Mouse (Mus musculus) kidney, adult 11 months (tissue): ENCODE measurements around the gene Gldc.

Experiments used
- DNase-seq: peaks from one replicate; pipeline ENCODE4 v3.0.0; 2022

Gene Gldc

DNA sequence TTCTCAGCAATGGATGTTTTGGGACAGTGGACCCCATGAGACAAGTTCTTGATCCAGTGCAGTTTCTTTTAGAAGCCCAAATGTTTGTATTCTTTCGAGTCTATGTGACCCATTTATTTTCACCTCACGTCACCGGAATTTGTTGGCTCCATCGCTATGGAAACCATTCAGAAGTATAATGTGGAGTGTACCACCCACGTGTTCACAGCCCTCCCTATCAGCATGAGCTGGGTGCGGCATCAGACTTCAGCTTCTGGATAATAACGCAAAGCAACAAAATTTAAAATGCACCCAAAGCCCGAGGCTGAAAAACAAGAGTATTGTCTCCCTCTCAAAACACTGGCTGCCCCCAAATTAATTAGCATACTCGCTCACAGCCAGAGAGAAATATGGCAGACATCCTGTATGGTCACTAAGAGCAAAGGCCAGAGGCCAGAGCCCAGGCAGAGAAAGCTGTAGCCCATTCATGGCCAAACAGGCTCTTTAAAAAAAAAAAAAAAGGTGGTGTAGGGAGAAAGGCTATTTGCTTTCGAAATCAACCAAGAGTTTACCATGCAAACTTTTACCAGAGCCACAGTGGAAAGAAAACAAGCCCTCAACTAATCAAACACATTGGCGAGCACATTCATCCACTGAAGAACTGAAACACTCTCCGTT lies 18.1 kb downstream of the Gldc start:
- no peak for DNase-seq

GRCm38 (mm10) chr19:30153729-30154128 lies 21.5 kb downstream of the Gldc start:
- no peak for DNase-seq

DNA sequence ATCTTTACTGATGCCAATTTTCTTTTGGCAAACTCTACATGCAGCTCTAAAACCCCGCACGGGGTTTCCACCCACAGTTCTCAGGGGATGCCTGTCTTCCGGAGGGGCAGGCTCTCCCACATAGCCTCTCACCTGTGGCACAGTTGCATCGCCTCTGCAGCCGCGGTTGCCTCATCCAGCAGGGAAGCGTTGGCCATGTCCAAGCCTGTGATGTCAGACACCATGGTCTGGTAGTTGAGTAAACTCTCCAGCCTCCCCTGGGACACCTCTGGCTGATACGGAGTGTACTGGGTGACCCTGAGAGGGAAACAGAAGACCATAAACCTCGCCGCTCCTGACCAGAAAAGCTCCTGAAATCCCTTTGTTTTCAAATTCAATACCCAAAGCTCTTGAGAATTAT lies 23.9 kb downstream of the Gldc start:
- DNase-seq: no peak

- DNase-seq: no peak
Measured at GRCm38 (mm10) chr19:30149238-30149805, 25.9 kb downstream of the Gldc start.

- no peak for DNase-seq
Measured at GRCm38 (mm10) chr19:30147306-30147705, 27.9 kb downstream of the Gldc start.

- no peak for DNase-seq
Measured at GRCm38 (mm10) chr19:30146761-30147160, 28.5 kb downstream of the Gldc start.

- no peak for DNase-seq
Measured at GRCm38 (mm10) chr19:30145106-30145505, 30.1 kb downstream of the Gldc start.

DNA sequence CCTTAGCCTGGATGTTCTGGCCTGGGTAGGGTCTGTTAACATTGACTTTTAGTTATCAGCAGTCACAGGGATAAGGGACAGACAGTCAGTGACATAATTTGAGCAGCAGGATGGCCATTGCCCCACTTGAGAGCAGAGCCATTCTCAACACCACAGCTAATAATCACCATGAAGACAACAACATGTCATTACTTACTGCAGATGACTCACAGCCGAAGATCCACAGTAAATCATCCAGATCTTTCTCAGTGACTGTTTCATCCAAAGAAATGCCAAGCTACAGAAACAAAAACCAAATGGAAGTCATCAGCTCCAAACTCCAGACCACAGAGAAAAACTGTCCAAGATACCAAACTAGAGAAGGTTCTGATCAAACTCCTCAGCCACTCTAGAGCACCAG lies 38.9 kb downstream of the Gldc start:
- no peak for DNase-seq

GRCm38 (mm10) chr19:30128177-30128576 lies 47.1 kb downstream of the Gldc start:
- DNase-seq: no peak

DNA sequence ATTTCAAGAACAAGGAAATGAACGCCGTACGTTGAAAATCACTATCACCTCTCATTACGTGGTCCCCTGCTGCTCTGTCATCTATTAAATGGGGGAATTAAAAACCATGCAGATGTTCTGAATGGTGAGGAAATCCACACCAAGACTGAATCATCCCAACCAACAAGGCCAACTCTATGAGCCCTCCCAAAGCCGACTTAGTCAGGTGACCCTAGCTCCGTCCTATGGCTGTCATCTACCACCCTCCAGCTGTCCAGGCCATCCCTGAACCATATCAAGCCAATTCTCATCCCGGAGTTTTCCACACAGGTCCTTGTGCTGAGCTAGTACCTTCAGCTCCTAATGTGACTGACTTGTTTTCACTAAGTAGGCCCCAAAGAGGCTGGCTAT lies 49.6 kb downstream of the Gldc start:
- no peak for DNase-seq

GRCm38 (mm10) chr19:30124999-30125669 lies 50.1 kb downstream of the Gldc start:
- DNase-seq: no peak

DNA sequence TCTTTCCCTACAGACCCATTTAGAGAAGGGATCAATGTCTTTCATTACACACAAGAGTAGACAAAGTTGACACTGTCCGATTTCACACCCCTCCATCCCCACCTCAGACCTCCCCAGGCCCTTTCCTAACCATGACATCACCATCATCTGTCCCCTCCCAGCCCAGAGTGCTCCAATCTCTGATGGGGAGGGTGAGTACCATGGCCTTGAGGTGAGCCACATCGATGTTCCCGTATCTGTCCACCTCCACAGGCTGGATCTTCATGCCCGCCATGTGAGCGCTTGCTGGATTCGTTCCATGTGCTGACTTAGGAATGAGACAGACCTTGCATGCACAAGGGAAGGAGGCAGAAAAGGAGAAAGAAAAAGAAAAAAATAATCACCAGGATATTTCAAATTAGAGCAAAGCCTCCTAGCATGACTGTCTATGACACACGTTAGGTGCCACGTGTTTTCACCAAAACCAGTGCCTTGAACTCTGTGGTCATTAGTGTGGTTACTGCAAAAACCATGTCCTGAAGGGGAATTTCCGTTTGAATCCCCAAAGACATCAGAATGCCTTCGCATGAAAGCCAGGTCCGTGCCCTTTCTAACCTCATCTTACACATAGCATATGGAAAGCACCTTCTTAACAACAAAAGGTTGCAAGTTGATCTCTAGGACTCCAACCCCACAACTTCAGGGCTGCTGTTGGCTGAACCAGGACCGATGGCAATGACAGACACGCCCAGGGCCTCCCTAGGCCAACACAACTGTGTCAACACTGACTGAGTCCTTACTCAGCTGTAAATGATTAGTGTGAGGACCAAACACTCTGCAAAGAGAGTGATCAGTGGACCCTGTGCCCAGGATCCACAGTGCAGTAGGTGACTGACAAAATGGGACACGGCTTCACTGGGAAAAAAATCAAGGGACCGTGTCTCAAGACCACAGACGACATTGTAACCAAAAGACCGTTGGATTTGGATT lies 56.6 kb downstream of the Gldc start:
- DNase-seq: peak; percentile 67

DNA sequence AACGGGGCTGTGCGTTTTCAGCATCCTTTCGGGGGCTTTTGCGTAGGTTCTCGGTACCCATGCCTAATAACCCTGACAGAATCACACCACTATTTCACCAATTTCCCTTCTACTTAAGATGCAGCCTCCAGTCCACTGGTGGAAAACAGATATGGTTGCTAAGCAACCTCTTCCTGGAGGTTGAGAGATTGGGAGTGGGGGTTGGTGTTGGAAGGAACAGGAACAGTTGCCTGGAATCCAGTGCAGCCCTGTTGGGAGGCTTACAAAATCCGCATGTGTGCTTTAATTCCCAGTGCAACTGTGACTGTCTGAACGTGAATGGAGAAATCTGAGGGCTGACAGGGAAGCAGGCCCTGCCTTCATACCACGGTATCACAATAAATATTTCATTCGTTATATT lies 57.5 kb downstream of the Gldc start:
- no peak for DNase-seq

- DNase-seq: no peak
Measured at GRCm38 (mm10) chr19:30117241-30117640, 58.0 kb downstream of the Gldc start.

GRCm38 (mm10) chr19:30115606-30116005 lies 59.6 kb downstream of the Gldc start:
- DNase-seq: no peak

- DNase-seq: no peak
Measured at GRCm38 (mm10) chr19:30114919-30115441, 60.2 kb downstream of the Gldc start.

- no peak for DNase-seq
Measured at GRCm38 (mm10) chr19:30112961-30113688, 62.1 kb downstream of the Gldc start.

GRCm38 (mm10) chr19:30111421-30111820 lies 63.8 kb downstream of the Gldc start:
- DNase-seq: no peak

DNA sequence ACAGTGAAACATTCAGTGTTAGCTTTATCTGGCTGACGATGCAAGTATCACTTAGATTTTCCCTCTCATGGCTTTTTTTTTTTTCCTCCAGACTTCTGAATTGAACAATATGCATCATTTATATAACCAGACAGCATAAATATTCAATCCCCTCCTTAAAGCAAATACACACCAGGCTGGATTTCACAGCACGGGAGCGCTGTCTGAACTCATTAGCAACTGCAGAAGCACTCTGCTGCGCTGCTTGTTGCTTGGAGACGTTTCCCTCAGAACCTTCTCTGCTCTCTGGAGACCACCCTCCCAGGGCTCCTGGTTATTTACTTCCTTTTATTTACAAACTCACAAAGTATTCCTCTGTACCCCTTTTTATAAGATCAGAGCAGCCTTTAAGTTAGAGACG lies 66.1 kb downstream of the Gldc start:
- DNase-seq: no peak

- no peak for DNase-seq
Measured at GRCm38 (mm10) chr19:30108616-30109015, 66.6 kb downstream of the Gldc start.

DNA sequence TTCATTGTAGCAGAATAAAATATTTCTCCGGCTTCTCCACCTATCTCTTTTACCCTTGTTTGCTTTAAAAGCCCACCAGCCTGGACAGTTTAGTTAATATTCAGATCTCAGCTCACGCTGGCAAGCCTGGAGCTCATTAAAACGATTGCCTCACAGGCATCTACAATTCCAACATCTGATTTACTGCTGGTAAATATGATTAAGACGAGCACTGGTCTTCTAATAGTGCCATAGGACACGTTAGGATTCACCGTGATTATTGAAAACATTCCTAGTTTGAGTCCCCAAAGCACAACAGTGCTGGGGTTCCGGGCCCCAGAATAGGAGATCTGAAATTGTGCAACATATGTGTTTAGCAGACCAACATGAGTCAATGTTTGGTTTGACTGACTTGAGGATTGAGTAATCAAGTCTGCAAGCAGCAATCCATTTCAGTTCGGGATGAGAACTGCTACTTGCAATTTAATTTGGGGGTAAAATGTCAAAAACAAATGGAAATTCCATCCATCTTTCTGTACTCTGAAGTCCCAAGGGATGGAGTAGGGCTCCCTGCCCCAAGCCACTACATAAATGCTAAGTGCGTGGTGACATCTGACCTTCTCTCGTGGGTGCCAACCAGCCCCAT lies 67.9 kb downstream of the Gldc start:
- no peak for DNase-seq
